Mouse (Mus musculus) lung, adult 2 months (tissue): ENCODE measurements around the gene Hmga2.

ENCODE experiments used
- CTCF ChIP-seq: fragments of 200-500 bp; IDR thresholded peaks from 2 replicates; pipeline ENCODE4 v1.5.1; 2011; ENCODE audit warnings: mild to moderate bottlenecking, low read length, control low read depth; ENCODE audit not compliant: insufficient read depth
- POLR2A ChIP-seq: fragments of 200-500 bp; IDR thresholded peaks from 2 replicates; pipeline ENCODE4 v1.6.1; 2011; ENCODE audit warnings: low read depth, mild to moderate bottlenecking, control low read depth, low read length, borderline replicate concordance; ENCODE audit errors: extremely low read depth

DNA sequence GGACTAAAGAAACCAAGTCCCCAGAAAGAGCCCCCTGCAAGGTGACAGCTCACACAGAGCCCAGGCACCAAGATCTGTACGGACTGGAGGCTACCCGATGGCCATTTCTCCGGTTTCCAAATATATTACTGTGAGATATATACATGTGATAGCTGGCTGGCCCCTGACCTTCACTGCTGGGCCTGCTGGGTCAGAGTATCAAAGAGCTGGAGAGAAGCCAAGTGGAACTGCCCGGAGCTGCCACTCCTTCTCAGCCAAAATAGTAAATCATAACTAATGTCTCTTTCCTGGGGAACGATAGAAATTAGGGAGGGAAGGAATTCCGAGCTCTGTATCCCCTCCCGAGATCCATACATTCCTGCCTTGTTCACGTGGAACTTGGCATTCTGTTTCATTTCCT, 40.0 kb upstream of the Hmga2 start:
- TF ChIP-seq CTCF (no peak), POLR2A (no peak)
